Mouse (Mus musculus): ENCODE results near the gene Hecw1. TPM values are rescaled to one million over a fixed set of nuclear protein-coding genes. Genes with fewer than 3 reads are reported as not detected.
"Not testable (repeated sequence)": the region's sequence is repeated elsewhere in the genome, so short reads cannot be mapped to it uniquely, and the experiment has no call there.

Hecw1 gene
- total RNA-seq, 2 experiments from 2014 or later, result not detected

DNA sequence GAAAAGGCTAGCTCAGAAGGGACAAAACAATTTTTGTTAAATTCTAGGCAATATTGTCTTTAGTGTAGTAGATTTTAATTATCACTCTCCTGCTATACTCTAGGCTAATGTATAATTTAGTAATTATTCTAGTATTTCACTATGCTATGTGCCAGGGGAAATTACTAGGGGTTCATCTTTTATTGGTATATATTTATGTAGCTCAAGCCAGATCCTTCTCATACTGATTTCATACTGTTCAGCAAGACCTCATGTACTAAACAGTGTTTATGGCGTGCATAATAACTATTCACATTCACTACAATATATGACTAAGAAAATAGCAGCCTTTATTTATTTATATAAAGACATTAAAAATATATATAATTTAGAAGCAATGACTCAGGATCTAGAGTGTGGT is 109.6 kb downstream of the Hecw1 start:
- no peak for ATAC-seq (replicated peaks; ENCODE audit: poor library complexity, severe bottlenecking)

DNA sequence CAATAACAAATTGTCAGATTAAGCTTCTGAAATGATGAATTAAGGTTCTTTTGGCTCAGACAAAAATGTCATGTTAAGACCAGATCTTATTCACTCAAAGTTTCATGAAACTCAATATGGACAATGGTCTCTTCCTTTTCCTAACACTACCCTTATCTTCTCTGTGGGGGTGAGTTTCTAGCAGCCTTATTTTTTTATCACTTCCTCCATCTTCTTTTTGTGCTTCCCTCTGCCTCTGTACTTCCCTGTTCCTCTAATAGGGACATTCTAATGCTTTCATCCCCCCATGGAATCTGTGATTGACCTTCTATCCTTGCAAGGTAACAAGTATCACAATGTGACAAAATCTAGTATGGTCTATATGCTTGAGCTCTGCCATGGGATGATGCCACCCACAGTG is 148.6 kb downstream of the Hecw1 start:
- ATAC-seq (replicated peaks; ENCODE audit: poor library complexity, severe bottlenecking), result no peak

DNA sequence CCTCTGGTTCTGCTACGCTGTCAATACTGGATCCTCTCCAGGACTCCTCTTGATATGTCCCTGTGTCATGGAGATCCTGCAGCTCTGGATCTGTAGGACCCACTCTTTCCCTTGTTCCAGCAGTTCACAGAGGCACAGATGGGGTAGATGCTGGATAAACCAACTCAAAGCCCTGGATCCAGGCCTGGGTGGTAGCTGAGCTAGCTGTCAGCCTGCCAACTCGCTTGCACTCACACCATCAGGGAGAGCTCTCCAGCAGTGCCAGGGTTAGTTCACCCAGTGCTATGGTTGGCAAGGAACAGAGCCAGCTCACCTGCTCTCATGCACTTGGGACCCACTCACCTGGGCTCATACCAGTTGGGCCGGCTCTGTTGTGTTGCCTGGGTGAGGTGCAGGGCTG is 157.5 kb downstream of the Hecw1 start:
- ATAC-seq (replicated peaks; ENCODE audit: poor library complexity, severe bottlenecking), result no peak

DNA sequence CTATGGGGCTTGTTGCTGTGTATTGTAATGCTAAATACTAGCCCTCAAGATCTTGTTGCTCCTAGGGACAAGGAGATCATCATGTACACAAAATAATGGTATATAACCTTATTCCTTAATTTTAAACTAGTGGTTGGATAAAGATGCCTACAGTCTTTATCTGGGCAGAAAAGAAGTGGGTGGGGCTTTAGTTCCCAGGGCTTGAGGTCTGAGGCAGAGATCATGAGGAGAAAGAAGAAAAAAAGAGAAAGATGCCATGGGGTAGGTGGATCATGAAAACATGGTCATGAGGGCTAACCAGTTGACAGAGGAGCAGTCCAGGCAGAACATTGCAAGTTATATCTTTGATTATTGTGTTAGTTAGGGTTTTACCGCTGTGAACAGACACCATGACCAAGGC is 195.8 kb downstream of the Hecw1 start:
- ATAC-seq (replicated peaks; ENCODE audit: poor library complexity, severe bottlenecking), result no peak

DNA sequence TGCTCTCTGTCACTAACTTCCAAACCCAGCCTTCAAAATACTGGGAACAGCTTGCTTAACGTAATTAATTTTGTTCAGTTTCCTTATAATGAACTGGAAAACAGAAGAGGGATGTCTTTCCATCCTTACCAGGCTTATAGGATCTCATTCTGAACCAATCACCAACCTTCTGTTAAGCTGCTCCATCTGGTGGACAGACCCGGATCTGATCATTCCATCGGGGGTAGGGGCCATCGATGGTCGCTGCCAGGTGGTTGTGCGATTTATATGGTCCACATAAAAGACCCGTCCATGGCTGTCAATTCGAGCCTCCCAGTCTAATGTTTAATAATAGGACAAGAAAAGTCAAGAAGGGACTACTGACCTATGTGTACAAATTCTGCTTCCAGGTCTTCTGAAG is 216.4 kb downstream of the Hecw1 start:
- ATAC-seq (replicated peaks; ENCODE audit: poor library complexity, severe bottlenecking), result no peak

DNA sequence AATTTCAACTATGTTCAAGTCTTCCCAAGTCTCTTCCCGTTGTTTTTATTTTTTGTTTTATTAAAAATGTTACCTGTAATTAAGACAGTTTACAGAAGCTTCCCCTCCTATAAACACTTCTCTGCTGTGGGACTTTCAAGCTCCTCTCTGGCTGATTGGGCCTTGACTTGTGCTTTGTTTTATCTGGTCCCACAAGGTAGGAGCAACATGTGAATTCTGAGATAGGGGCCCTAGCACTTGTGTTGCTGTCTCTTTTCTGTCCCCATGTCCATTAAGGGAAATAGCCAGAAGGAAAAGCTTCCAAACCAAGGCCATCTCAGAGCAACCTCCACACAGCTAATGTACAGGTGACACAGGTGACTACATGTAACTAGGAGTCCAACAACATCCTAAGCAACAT is 218.9 kb downstream of the Hecw1 start:
- no peak for ATAC-seq (replicated peaks; ENCODE audit: poor library complexity, severe bottlenecking)

DNA sequence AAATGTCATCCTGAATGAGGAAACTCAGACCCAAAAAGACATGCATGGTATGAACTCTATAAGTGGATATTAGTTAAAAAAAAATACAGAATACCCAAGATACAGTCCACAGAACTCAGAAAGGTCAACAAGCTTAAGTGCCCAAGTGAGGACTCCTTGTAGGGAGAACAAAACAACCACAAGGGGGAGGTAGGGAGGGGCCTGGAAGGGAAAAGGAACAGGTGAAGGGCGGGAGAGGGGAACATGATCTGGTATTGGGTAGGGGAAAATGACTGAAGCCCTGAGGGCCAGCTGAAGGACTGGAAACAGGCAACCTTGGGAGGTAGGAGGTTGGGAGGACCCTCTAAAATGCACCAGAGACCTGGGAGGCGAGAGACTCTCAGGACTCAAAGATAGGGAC is 220.1 kb downstream of the Hecw1 start:
- ATAC-seq (replicated peaks; ENCODE audit: poor library complexity, severe bottlenecking), result no peak

DNA sequence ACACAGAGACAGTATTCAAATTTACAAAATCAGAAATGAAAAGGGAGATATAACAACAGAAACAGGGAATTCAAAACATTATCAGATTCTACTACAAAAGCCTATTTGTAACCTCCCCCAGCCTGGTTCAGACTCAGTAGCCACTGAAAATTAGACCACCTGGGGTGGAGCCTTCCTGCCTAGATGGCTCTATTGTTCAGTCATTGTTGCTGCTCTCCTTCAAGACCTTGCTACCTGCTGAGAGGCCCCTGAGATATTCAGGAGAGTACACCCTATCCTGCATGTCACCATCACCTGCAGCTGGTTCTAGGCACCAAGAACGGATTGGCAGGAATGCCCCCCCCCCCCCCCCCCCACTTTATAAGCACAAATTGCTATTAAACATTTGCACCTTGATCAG is 233.0 kb downstream of the Hecw1 start:
- ATAC-seq (replicated peaks; ENCODE audit: poor library complexity, severe bottlenecking), result no peak

DNA sequence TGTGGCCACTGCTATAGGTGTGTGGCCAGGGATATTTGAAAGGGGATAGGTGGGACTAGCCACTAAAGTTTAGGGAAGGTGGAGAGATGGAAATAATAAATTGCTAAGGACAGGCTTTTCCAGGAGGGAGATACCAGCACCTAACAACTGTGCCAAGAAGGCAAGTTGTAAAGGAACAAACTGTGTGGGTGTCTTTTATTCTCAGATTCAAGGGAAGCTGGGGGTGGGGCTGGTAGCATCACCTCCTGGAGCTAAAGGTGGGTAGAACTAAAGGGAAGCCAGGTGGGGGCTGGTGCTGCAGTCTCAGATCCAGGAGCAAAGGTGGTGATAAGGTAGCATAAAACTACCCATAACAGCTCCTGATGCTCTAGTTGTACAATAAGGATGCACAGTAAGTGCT is 251.6 kb downstream of the Hecw1 start:
- ATAC-seq (replicated peaks; ENCODE audit: poor library complexity, severe bottlenecking), result no peak

DNA sequence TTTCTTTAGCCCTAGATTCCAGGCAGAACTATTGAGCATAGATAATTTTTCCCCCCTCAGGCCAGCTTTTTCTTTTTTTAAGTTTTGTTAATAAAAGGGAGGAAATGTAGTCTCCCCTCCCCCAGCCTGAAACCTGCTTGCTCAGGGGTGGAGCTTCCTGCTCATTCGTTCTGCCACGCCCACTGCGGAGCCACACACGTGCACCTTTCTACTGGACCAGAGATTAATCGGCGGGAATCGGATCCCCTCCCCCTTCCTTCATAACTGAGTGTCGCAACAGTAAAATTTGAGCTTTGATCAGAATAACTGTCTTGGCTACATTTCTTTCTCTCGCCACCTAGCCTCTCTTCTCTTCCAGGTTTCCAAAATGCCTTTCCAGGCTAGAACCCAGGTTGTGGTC is 262.1 kb downstream of the Hecw1 start:
- not testable (repeated sequence) for ATAC-seq (replicated peaks; ENCODE audit: poor library complexity, severe bottlenecking)

DNA sequence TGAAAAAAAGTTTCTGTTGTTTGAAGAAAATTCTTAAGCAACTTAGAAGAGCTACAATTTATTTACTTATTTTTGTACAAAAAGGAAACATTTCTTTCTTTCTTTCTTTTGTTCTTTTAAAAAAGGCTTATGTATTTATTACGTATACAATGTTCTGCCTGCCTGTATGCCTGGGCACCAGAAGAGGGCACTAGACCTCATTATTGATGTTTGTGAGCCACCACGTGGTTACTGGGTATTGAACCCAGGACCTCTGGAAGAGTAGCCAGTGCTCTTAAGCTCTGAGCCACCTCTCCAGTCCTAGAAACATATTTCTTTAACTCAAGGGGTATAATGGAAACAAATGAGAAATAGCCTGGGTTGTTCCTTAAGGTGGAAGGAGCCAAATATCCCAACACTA is 277.1 kb downstream of the Hecw1 start:
- no peak for ATAC-seq (replicated peaks; ENCODE audit: poor library complexity, severe bottlenecking)

DNA sequence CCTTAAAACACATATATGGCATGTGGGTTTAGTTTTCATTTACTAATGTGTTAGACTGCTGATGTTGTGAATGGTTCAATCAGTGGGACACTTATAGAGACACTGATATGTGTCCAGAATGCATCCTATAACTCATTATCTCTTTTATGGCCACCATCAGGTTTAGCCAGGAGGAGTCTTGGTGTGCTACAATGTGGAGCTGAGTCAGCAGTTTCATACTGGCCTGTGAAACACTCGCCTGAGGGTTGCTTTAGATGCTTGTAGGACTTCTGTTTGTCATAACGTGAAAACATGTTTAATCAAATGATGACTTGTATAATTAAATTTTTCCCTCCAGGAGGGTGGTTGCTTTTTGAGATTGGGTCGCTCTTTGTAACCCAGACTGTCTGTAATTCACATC is 343.4 kb downstream of the Hecw1 start:
- no peak for ATAC-seq (replicated peaks; ENCODE audit: poor library complexity, severe bottlenecking)

DNA sequence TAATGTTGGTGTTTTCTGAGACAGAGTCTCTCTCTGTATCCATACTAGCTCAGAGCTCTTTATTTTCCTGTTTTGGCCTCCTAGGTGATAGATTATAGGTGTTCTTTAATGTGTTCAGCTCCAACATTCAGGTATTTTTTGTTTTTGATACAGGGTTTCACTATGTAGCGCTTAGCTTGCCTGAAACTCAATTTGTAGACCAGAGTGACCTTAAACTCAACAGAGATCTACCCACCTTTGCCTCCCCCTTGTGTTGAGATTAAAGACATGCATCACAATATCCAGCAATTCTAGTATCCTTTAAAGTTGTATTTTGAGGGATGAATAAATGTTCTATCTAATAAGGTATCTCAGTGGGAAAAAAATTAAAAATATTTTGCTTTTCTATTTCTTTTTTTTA is 345.0 kb downstream of the Hecw1 start:
- ATAC-seq (replicated peaks; ENCODE audit: poor library complexity, severe bottlenecking), result no peak

Other genes with a start within 250 kb of the Hecw1 start
- 55.5 and 83.7 TPM in 2 replicates for gene Mrpl32, start 89.9 kb upstream of the Hecw1 start, total RNA-seq (2014; fragmentation: Nextera tagmentation)
- 122 and 124 TPM in 2 replicates for gene Mrpl32, start 89.9 kb upstream of the Hecw1 start, total RNA-seq (2017)
- 102 and 123 TPM in 2 replicates for gene Psma2, start 90.0 kb upstream of the Hecw1 start, total RNA-seq (2014; fragmentation: Nextera tagmentation)
- 121 and 141 TPM in 2 replicates for gene Psma2, start 90.0 kb upstream of the Hecw1 start, total RNA-seq (2017)
- gene AW209491, start 106.9 kb upstream of the Hecw1 start, total RNA-seq (2014; fragmentation: Nextera tagmentation), result 9.4 and 14.3 TPM in 2 replicates
- gene AW209491, start 106.9 kb upstream of the Hecw1 start, total RNA-seq (2017), result 17.4 and 24.7 TPM in 2 replicates